Mouse (Mus musculus) brown adipose tissue, adult 24 weeks (tissue): ENCODE measurements around the gene Vps18. TPM values are rescaled to one million over a fixed set of nuclear protein-coding genes. Genes with fewer than 3 reads are reported as not detected.

Experiments
- H3K27ac ChIP-seq: fragments of 200-500 bp; replicated peaks from 2 replicates; pipeline ENCODE4 v1.5.1; 2012; ENCODE audit warnings: low read depth, mild to moderate bottlenecking, low read length
- H3K4me1 ChIP-seq: fragments of 200-500 bp; 2 replicates; pipeline ENCODE4 v1.6.1; 2012; ENCODE audit warnings: low read length, mixed read lengths; ENCODE audit not compliant: control insufficient read depth, insufficient read depth, insufficient read length
- H3K4me3 ChIP-seq: fragments of 200-500 bp; 2 replicates; pipeline ENCODE4 v1.5.1; 2012; ENCODE audit warnings: low read depth, mild to moderate bottlenecking, low read length, moderate library complexity; ENCODE audit not compliant: insufficient read depth
- polyA plus RNA-seq: library from polyadenylated mRNA; stranded (reverse); fragments of >200 nt; gene quantifications from 2 replicates; pipeline ENCODE4 v1.2.4, GENCODE M21; 2012; ENCODE audit not compliant: missing spikeins, insufficient read depth, insufficient read length

Gene Vps18
- polyA plus RNA-seq, 1 experiment, result 3.6 TPM

- H3K4me1 ChIP-seq, result no peaks in the 10 kb centered on the region
- peak within 1 kb of the TSS; percentile 55 for H3K4me3 ChIP-seq
- H3K27ac ChIP-seq, result no peak within 1 kb of the TSS
Measured at GRCm38 (mm10) chr2:119270643-119271331, 17.8 kb upstream of the Vps18 start, which contains the start of gene Rhov. Gene Rhov, minus strand, starts transcription at chr2:119271272.

- Histone ChIP-seq H3K27ac (no peak overlapping the region), H3K4me1 (no peaks in the 10 kb centered on the region), H3K4me3 (no peak overlapping the region)
Measured at GRCm38 (mm10) chr2:119274126-119274525, 14.4 kb upstream of the Vps18 start.

- Histone ChIP-seq H3K4me1 (no peaks in the 10 kb centered on the region), H3K4me3 (no peak overlapping the region), H3K27ac (no peak overlapping the region)
Measured at GRCm38 (mm10) chr2:119276926-119277325, 11.6 kb upstream of the Vps18 start.

- no peak overlapping the region for H3K4me3 ChIP-seq
- no peak overlapping the region for H3K27ac ChIP-seq
- H3K4me1 ChIP-seq, result no peaks in the 10 kb centered on the region
Measured at GRCm38 (mm10) chr2:119277810-119278209, 10.7 kb upstream of the Vps18 start.

- Histone ChIP-seq H3K4me1 (no peaks in the 10 kb centered on the region), H3K4me3 (no peak overlapping the region)
Measured at GRCm38 (mm10) chr2:119281899-119282565, 6.5 kb upstream of the Vps18 start.

GRCm38 (mm10) chr2:119287372-119287771, 1.2 kb upstream of the Vps18 start:
- Histone ChIP-seq H3K4me1 (peaks cover 2% of the 10 kb centered on the region; the same call in 1 of the 2 replicates), H3K27ac (no peak overlapping the region), H3K4me3 (no peak overlapping the region)

More at GRCm38 (mm10) chr2:119281899-119282565, 6.5 kb upstream of the Vps18 start:
- no peak overlapping the region for H3K27ac ChIP-seq

- Histone ChIP-seq H3K4me3 (peak overlapping the region; percentile 73), H3K27ac (peak overlapping the region; percentile 6; the same call in 1 of the 2 replicates), H3K4me1 (peaks cover 2% of the 10 kb centered on the region; the same call in 1 of the 2 replicates)
Measured at GRCm38 (mm10) chr2:119289014-119289416, 475 bp downstream of the Vps18 start.

GRCm38 (mm10) chr2:119292281-119292680, 3.7 kb downstream of the Vps18 start:
- H3K4me1 ChIP-seq, result peaks cover 2% of the 10 kb centered on the region; the same call in 1 of the 2 replicates

GRCm38 (mm10) chr2:119292852-119293251, 4.3 kb downstream of the Vps18 start:
- Histone ChIP-seq H3K4me1 (peaks cover 2% of the 10 kb centered on the region; the same call in 1 of the 2 replicates), H3K4me3 (no peak overlapping the region), H3K27ac (no peak overlapping the region)

More at GRCm38 (mm10) chr2:119292281-119292680, 3.7 kb downstream of the Vps18 start:
- no peak overlapping the region for H3K27ac ChIP-seq
- no peak overlapping the region for H3K4me3 ChIP-seq

GRCm38 (mm10) chr2:119293311-119293710, 4.8 kb downstream of the Vps18 start:
- peaks cover 2% of the 10 kb centered on the region; the same call in 1 of the 2 replicates for H3K4me1 ChIP-seq
- H3K27ac ChIP-seq, result no peak overlapping the region
- no peak overlapping the region for H3K4me3 ChIP-seq

- H3K4me3 ChIP-seq, result no peak overlapping the region
Measured at GRCm38 (mm10) chr2:119293776-119294390, 5.3 kb downstream of the Vps18 start.

GRCm38 (mm10) chr2:119294411-119294810, 5.9 kb downstream of the Vps18 start:
- Histone ChIP-seq H3K27ac (no peak overlapping the region), H3K4me3 (no peak overlapping the region), H3K4me1 (peaks cover 9% of the 10 kb centered on the region)

More at GRCm38 (mm10) chr2:119293776-119294390, 5.3 kb downstream of the Vps18 start:
- Histone ChIP-seq H3K27ac (no peak overlapping the region), H3K4me1 (peaks cover 5% of the 10 kb centered on the region)

GRCm38 (mm10) chr2:119296756-119297155, 8.2 kb downstream of the Vps18 start:
- Histone ChIP-seq H3K27ac (no peak overlapping the region), H3K4me3 (no peak overlapping the region), H3K4me1 (peaks cover 19% of the 10 kb centered on the region)

- H3K4me3 ChIP-seq, result no peak overlapping the region
- no peak overlapping the region for H3K27ac ChIP-seq
- H3K4me1 ChIP-seq, result peaks cover 23% of the 10 kb centered on the region
Measured at GRCm38 (mm10) chr2:119297506-119297905, 9.0 kb downstream of the Vps18 start.

GRCm38 (mm10) chr2:119298330-119298729, 9.8 kb downstream of the Vps18 start:
- Histone ChIP-seq H3K4me1 (peaks cover 28% of the 10 kb centered on the region), H3K27ac (peak overlapping the region; percentile 97), H3K4me3 (no peak overlapping the region)
